Mouse (Mus musculus): ENCODE results near the gene Srr.

GRCm38 (mm10) chr11:74866640-74867039 is 59.1 kb downstream of the Srr start:
- TF ChIP-seq EP300 (IDR thresholded peaks at IDR 0.05; ENCODE audit: low read depth) (no peak), CTCF (IDR thresholded peaks at IDR 0.05; ENCODE audit: low read depth) (no peak)
